Mouse (Mus musculus) liver, adult 2 months (tissue): ENCODE measurements at regions not wholly inside any gene's neighbourhood (a gene's known extent, or its start where the extent isn't known, plus 50 kb on each side); places are given as distances from the start of the nearest gene placed in this dataset.

Source experiments
- DNase-seq: peaks from one replicate; pipeline ENCODE4 v3.0.0-alpha.2; 2011; ENCODE audit warnings: low read depth, low spot score; ENCODE audit errors: extremely low read depth
- H3K27ac ChIP-seq: fragments of 200-500 bp; replicated peaks from 2 replicates; pipeline ENCODE4 v1.5.1; 2012; ENCODE audit warnings: low read depth, mild to moderate bottlenecking, control low read depth, inconsistent platforms, low read length; ENCODE audit not compliant: insufficient read depth
- H3K27me3 ChIP-seq: fragments of 200-500 bp; 2 replicates; pipeline ENCODE4 v1.6.1; 2012; ENCODE audit warnings: mild to moderate bottlenecking, moderate library complexity, low read length, inconsistent platforms; ENCODE audit not compliant: control insufficient read depth, insufficient read depth
- H3K36me3 ChIP-seq: fragments of 200-500 bp; 2 replicates; pipeline ENCODE4 v1.6.1; 2012; ENCODE audit warnings: low read length, inconsistent platforms; ENCODE audit not compliant: control insufficient read depth, insufficient read depth
- H3K4me1 ChIP-seq: fragments of 200-500 bp; 2 replicates; pipeline ENCODE4 v1.6.1; 2011; ENCODE audit warnings: low read length; ENCODE audit not compliant: control insufficient read depth, insufficient read depth
- H3K4me3 ChIP-seq: fragments of 200-500 bp; 2 replicates; pipeline ENCODE4 v1.5.1; 2011; ENCODE audit warnings: low read depth, mild to moderate bottlenecking, control low read depth, low read length, moderate library complexity; ENCODE audit not compliant: insufficient read depth
- H3K79me2 ChIP-seq: fragments of 200-500 bp; 2 replicates; pipeline ENCODE4 v1.6.1; 2012; ENCODE audit warnings: inconsistent platforms, mild to moderate bottlenecking, low read length, moderate library complexity; ENCODE audit not compliant: control insufficient read depth, insufficient read depth
- H3K9ac ChIP-seq: fragments of 200-500 bp; 2 replicates; pipeline ENCODE4 v1.6.1; 2012; ENCODE audit warnings: low read depth, mild to moderate bottlenecking, control low read depth, inconsistent platforms, low read length
- CTCF ChIP-seq: fragments of 200-500 bp; IDR thresholded peaks from 2 replicates; pipeline ENCODE4 v1.5.1; 2011; ENCODE audit warnings: low read depth, low read length, control low read depth
- POLR2A ChIP-seq: fragments of 200-500 bp; IDR thresholded peaks from 2 replicates; pipeline ENCODE4 v1.6.1; 2011; ENCODE audit warnings: low read length, control low read depth; ENCODE audit not compliant: insufficient read depth; ENCODE audit errors: extremely low read depth
- WGBS: fragments of 180-500 bp; shearing (Covaris S2); methylation state at CpG from one replicate; pipeline ENCODE4 v1.1.7; 2018; 5-methylcytosine and 5-hydroxymethylcytosine counted together

- WGBS, result 85% methylated on average over 3 of the region's 3 CpGs
- no peak overlapping the region for H3K27ac ChIP-seq
- no peaks in the 10 kb centered on the region for H3K4me1 ChIP-seq
- H3K36me3 ChIP-seq, result no peaks in the 10 kb centered on the region
- TF ChIP-seq CTCF (no peak), POLR2A (no peak)
- no peaks in the 10 kb centered on the region for H3K79me2 ChIP-seq
- no peak overlapping the region for H3K4me3 ChIP-seq
- H3K27me3 ChIP-seq, result no peaks in the 10 kb centered on the region
- DNase-seq, result no peak
- no peak overlapping the region for H3K9ac ChIP-seq
Measured at GRCm38 (mm10) chr1:81771704-81772103, 461.2 kb upstream of the Gm9747 start.

GRCm38 (mm10) chr1:81780583-81780982, 452.3 kb upstream of the Gm9747 start:
- no peaks in the 10 kb centered on the region for H3K27me3 ChIP-seq
- no peak for TF ChIP-seq POLR2A
- no peak for TF ChIP-seq CTCF
- no peak for DNase-seq
- H3K27ac ChIP-seq, result no peak overlapping the region
- H3K79me2 ChIP-seq, result no peaks in the 10 kb centered on the region
- H3K36me3 ChIP-seq, result no peaks in the 10 kb centered on the region
- H3K4me3 ChIP-seq, result no peak overlapping the region
- H3K9ac ChIP-seq, result no peak overlapping the region
- no peaks in the 10 kb centered on the region for H3K4me1 ChIP-seq

- no peaks in the 10 kb centered on the region for H3K79me2 ChIP-seq
- H3K4me1 ChIP-seq, result no peaks in the 10 kb centered on the region
- no peaks in the 10 kb centered on the region for H3K36me3 ChIP-seq
- TF ChIP-seq POLR2A, result no peak
- TF ChIP-seq CTCF, result no peak
- no peak overlapping the region for H3K9ac ChIP-seq
- no peaks in the 10 kb centered on the region for H3K27me3 ChIP-seq
- no peak overlapping the region for H3K27ac ChIP-seq
- DNase-seq, result no peak
- 46% methylated on average over 1 of the region's 1 CpGs for WGBS
- no peak overlapping the region for H3K4me3 ChIP-seq
Measured at GRCm38 (mm10) chr1:81784305-81784704, 448.6 kb upstream of the Gm9747 start.

GRCm38 (mm10) chr1:81794771-81795170, 438.1 kb upstream of the Gm9747 start:
- no peak for DNase-seq
- Histone ChIP-seq H3K4me1 (no peaks in the 10 kb centered on the region), H3K27me3 (no peaks in the 10 kb centered on the region), H3K9ac (no peak overlapping the region), H3K36me3 (no peaks in the 10 kb centered on the region), H3K27ac (no peak overlapping the region), H3K4me3 (no peak overlapping the region), H3K79me2 (no peaks in the 10 kb centered on the region)
- 58% methylated on average over 2 of the region's 2 CpGs for WGBS
- no peak for TF ChIP-seq POLR2A
- TF ChIP-seq CTCF, result no peak

- no peak for DNase-seq
- no peaks in the 10 kb centered on the region for H3K4me1 ChIP-seq
- H3K27ac ChIP-seq, result no peak overlapping the region
- H3K4me3 ChIP-seq, result no peak overlapping the region
- 83% methylated on average over 1 of the region's 1 CpGs for WGBS
- H3K9ac ChIP-seq, result no peak overlapping the region
- no peak for TF ChIP-seq CTCF
- no peak for TF ChIP-seq POLR2A
- H3K27me3 ChIP-seq, result no peaks in the 10 kb centered on the region
- H3K36me3 ChIP-seq, result no peaks in the 10 kb centered on the region
- no peaks in the 10 kb centered on the region for H3K79me2 ChIP-seq
Measured at GRCm38 (mm10) chr1:81795399-81795798, 437.5 kb upstream of the Gm9747 start.

- Histone ChIP-seq H3K79me2 (no peaks in the 10 kb centered on the region), H3K4me1 (no peaks in the 10 kb centered on the region), H3K9ac (no peak overlapping the region), H3K36me3 (no peaks in the 10 kb centered on the region), H3K27me3 (no peaks in the 10 kb centered on the region), H3K27ac (no peak overlapping the region), H3K4me3 (no peak overlapping the region)
- no peak for DNase-seq
- TF ChIP-seq CTCF (no peak), POLR2A (no peak)
Measured at GRCm38 (mm10) chr1:81811591-81811990, 421.3 kb upstream of the Gm9747 start.
